Mouse (Mus musculus) embryonic fibroblast, embryonic 13.5 days (primary cell): ENCODE measurements around the gene Hal. TPM values are rescaled to one million over a fixed set of nuclear protein-coding genes. Genes with fewer than 3 reads are reported as not detected.

ENCODE experiments used
- H3K27ac ChIP-seq: 2 replicates; pipeline ENCODE4 v1.5.1; 2012; ENCODE audit warnings: low read length, control low read depth, inconsistent platforms; ENCODE audit not compliant: insufficient read depth
- H3K4me1 ChIP-seq: 2 replicates; pipeline ENCODE4 v1.6.1; 2011; ENCODE audit warnings: low read length; ENCODE audit not compliant: control insufficient read depth, insufficient read depth
- H3K4me3 ChIP-seq: 2 replicates; pipeline ENCODE4 v1.5.1; 2011; ENCODE audit warnings: mild to moderate bottlenecking, control low read depth, low read length; ENCODE audit not compliant: insufficient read depth
- CTCF ChIP-seq: IDR thresholded peaks from 2 replicates; pipeline ENCODE4 v1.5.1; 2011; ENCODE audit warnings: mild to moderate bottlenecking, control low read depth, low read length, moderate library complexity, borderline replicate concordance; ENCODE audit not compliant: insufficient read depth
- POLR2A ChIP-seq: IDR thresholded peaks from 2 replicates; pipeline ENCODE4 v1.6.1; 2011; ENCODE audit warnings: low read depth, mild to moderate bottlenecking, control low read depth, low read length, moderate library complexity
- polyA plus RNA-seq: library from polyadenylated mRNA; stranded (reverse); fragments of >200 nt; gene quantifications from 2 replicates; pipeline ENCODE4 v1.2.4, GENCODE M21; 2011; ENCODE audit warnings: low read depth; ENCODE audit not compliant: missing spikeins, insufficient read length

The Hal gene
- polyA plus RNA-seq, 1 experiment: 0.35 TPM

DNA sequence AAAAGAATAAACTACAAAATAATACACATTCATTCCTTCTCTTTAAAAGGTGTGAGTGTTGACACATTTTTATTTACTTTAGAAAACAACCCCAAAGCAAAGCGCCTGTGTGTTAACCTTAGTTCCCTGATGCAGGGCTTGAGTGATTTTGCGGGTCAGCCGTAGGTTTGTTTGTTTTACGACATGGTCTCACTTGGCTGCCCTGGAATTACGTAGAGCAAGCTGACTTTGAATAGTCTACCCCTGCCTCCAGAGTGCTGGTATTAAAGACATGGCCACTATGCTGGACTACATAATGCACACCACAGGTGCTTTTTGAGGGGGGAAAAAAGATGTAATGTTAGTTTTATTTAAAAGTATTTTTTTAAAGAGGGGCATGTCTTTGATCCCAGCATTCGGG, 50.2 kb downstream of the Hal start:
- TF ChIP-seq CTCF (no peak), POLR2A (no peak)
- Histone ChIP-seq H3K27ac (no peak overlapping the region), H3K4me3 (no peak overlapping the region), H3K4me1 (peaks cover 5% of the 10 kb centered on the region)

DNA sequence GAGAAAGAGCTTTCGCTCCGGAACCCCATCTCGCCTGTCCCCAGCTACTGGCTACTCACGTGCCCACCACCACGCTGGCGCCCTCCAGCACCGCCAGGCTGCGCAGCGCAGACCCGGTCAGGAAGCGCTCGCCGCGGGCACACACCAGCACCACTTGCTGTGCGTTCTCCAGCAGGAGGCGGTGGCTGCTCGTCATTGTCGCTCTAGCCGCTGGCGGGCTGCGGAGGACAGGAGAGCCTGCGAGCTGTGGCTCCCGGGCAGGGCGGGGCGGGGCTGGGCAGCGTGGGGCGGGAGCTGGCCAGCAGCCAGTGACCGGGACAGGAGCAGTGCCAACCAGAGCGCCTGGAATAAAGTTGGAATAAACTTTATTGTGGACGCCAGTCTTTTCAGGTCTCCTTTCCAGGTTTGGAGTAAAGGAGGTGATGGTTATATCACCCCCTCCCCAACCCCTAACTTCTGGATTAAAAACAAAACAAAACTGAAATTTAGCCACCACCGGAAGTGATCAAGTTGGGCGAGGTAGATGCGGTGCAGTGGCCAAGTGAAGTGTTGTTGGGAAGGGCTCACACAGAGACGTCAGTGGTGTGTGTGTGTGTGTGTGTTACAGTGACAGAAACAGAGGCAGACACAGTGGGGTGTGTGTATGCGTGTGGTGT, 51.3 kb downstream of the Hal start, which contains the start of gene Amdhd1:
Amdhd1 (minus strand) TSS at position 259 of the 656 bp plus-strand sequence.
- peak; percentile 82 for TF ChIP-seq CTCF
- no peak; the same call in 1 of the 2 replicates for TF ChIP-seq POLR2A
- Histone ChIP-seq H3K4me1 (peaks cover 5% of the 10 kb centered on the region), H3K4me3 (peak within 1 kb of the TSS; percentile 32), H3K27ac (no peak within 1 kb of the TSS)

DNA sequence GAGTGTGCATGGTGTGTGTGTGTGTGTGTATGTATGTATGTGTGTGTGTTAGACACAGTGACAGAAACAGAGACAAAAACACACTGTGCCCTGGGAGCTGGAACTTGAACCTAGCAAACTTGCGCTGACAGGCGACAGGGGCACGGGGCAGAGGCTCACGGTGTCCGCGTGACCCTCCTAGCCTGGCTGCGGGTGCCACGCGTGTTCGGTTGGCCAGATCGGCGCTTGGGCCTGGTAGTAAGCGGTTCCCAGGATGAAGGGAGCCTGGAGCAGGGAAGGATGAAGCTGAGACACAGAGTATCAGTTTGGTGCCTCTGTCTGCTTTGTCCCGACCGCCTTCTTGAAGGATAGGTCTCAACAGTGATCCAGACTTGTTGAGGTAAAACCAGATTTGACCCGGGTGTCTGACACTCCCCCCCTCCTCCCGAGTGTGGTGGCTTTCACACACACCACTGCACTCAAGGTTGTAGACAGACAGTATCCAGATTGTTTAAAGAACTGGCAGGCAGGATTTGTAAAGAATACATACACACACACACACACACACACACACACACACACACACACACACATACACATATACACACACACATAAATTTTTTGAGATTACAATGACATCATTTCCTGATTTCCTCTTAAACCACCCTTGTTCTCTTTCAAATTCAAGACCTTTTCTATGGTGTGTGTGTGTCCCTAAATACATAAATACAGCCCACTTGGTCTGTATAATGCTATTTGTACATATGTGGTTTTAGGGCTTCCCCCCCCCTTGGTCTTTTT, 52.1 kb downstream of the Hal start, which contains the start of gene Ccdc38:
Ccdc38 (plus strand) TSS at position 202 of the 780 bp plus-strand sequence.
- TF ChIP-seq CTCF (no peak), POLR2A (no peak)
- no peak within 1 kb of the TSS for H3K27ac ChIP-seq

DNA sequence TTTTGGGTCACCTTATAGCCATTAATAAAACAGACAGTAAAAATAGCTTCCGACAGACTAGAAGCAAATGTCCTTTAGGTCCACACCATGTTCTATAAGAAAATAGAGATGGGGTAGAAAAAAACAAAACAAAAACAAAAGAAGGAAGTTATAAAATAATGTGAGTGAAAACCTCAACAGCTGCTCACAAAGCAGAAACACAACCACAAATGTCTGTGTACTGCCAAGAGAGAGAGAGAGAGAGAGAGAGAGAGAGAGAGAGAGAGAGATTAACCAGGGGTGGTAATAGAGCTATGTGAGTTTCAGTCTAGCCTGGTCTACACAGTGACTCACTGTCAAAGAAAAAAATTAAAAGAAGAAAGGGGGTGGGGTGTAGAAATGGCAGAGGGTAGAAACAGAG, 53.0 kb downstream of the Hal start:
- Histone ChIP-seq H3K4me1 (peaks cover 5% of the 10 kb centered on the region), H3K27ac (no peak overlapping the region), H3K4me3 (no peak overlapping the region)
- TF ChIP-seq CTCF (no peak), POLR2A (no peak)

More for the DNA sequence above, 52.1 kb downstream of the Hal start, which contains the start of gene Ccdc38:
- Histone ChIP-seq H3K4me3 (peak within 1 kb of the TSS; percentile 32), H3K4me1 (peaks cover 5% of the 10 kb centered on the region)

DNA sequence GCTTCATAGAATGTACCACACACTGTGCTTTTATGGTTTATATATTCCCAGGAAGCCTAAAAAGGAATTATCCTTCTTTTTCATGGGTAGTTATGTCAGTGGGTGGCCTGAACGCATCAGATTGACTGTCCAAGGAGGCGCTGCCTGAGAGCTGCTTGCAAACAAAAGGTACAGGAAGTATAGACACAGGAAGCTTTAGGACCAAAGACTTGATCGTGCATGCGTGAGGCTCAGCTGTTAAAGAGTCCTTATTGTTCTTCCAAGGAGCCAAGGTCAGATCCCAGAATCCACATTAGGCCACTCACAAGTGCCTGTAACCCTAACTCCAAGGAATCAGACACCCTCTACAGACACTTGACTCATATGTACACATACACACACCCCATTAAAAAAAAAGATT, 53.8 kb downstream of the Hal start:
- TF ChIP-seq POLR2A (no peak), CTCF (no peak)
- Histone ChIP-seq H3K27ac (no peak overlapping the region), H3K4me3 (no peak overlapping the region), H3K4me1 (peaks cover 5% of the 10 kb centered on the region)

DNA sequence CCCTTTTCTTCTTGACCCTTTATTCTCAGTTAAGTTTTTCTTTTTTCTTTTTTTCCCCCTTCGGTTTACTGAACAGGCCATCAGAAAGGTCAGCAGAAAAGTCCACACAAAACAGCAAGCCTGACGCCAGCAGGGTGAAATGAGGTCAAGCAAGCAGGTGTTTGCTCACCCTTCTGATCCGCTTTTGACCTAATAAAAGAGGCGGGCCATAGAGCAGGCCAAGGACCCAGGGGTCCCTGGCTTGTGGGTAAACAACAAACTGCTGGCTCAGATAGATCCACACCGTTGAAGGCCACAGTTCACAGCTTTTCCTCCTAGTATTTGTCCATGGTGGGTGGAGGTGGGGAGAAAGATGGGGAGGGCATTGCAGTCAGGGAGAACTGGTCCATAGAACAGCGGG, 54.6 kb downstream of the Hal start:
- TF ChIP-seq POLR2A (no peak), CTCF (no peak)
- H3K27ac ChIP-seq: no peak overlapping the region
- H3K4me3 ChIP-seq: no peak overlapping the region
- H3K4me1 ChIP-seq: peaks cover 5% of the 10 kb centered on the region

DNA sequence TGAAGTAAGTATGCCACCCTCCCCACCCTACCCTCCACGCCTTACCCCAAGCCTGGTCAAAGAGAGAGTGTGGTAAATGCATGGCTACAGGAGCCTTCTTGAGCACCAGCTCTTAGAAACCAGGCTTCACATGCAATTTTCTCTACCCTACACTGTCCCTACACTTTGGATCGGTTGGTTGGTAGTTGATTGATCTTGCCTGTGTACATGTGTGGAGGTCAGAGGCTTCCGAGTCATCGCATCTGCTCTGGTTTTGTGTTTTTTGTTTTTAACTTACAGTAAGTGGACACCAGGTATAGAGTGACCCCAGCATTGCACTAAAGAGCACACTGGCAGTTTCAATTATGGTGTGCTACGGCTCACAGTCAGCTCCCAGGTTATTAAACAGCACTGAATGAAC, 55.6 kb downstream of the Hal start:
- Histone ChIP-seq H3K4me1 (peaks cover 5% of the 10 kb centered on the region), H3K27ac (no peak overlapping the region), H3K4me3 (no peak overlapping the region)
- TF ChIP-seq CTCF (no peak), POLR2A (no peak)

DNA sequence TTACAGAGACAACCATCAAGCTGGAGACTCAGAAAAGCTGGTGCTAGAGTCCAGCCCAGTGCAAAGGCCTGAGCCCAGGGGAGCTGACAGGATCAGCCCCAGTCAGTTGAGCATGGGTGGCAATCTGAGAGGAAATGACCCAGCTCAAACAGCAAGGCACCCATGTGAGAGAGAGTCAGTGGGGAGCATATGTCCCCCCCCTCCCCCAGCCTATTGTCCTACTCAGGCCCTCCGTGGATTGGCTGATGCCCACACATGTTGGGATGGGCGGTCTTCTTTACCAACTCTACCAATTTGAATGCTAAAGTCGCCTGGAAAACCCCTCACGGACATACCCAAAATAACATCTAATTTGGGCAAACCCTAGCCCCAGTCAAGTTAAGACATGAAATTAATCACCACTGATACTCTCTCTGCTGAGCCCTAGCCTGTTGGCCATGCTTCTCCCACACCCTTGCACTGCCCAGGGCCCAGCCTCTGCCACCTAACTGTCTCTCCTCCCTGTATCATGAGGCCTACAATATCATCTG, 59.2 kb downstream of the Hal start:
- no peak overlapping the region for H3K27ac ChIP-seq

DNA sequence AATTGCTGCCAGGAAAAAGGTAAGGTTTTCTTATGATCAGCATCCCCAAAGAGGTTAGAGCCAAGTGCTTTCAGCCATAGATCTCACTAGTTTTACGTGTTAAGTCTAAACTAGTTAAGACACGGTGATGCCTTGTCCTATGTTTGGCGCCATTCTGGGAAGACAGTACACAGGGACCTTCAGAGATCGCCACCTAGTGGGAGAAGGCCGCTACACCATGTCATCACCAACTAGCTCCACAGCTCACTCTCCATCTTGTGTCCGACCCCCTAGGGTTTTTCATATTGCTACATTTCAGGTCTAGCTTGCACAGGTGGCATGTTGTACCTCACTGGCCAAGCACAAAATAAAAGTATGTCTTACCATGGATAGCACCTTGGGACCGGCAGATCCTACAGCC, 60.4 kb downstream of the Hal start:
- Histone ChIP-seq H3K4me1 (no peaks in the 10 kb centered on the region), H3K4me3 (no peak overlapping the region), H3K27ac (no peak overlapping the region)
- TF ChIP-seq CTCF (peak; percentile 90), POLR2A (no peak)

More for the DNA sequence above, 59.2 kb downstream of the Hal start:
- Histone ChIP-seq H3K4me1 (no peaks in the 10 kb centered on the region), H3K4me3 (no peak overlapping the region)
- TF ChIP-seq CTCF (no peak), POLR2A (no peak)

DNA sequence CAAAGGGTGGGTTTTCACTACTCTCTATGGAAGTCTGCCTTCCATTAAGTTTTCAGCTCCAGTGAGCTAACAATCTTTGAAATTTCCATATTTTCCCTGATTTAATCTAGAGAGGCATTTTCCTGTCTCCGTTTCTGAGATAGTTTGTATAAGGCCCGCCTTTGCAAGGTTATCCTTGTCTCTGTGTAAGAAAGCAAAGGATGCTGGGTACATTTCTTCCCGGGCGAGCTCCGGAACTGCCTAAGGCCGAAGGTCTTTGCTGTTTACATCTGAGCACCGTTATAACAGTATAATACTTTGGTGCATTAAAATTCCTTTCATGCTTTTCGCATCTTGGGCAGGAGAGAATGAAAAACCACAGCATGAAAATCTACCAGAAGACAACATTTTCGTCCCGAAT, 61.3 kb downstream of the Hal start:
- TF ChIP-seq POLR2A (no peak), CTCF (no peak)
- Histone ChIP-seq H3K4me1 (no peaks in the 10 kb centered on the region), H3K4me3 (no peak overlapping the region), H3K27ac (no peak overlapping the region)
